Mouse (Mus musculus) stomach, adult 2 months (tissue): ENCODE data around the gene 1700020N15Rik. TPM values are rescaled to one million over a fixed set of nuclear protein-coding genes. Genes with fewer than 3 reads are reported as not detected.

Experiments
- polyA plus RNA-seq: library from polyadenylated mRNA; depleted of rRNA; stranded (reverse); fragments of >200 nt; gene quantifications from 2 replicates; pipeline ENCODE4 v1.2.3, GENCODE M21; 2012; rRNA removed

The 1700020N15Rik gene
- polyA plus RNA-seq, result not detected in 2 replicates

DNA sequence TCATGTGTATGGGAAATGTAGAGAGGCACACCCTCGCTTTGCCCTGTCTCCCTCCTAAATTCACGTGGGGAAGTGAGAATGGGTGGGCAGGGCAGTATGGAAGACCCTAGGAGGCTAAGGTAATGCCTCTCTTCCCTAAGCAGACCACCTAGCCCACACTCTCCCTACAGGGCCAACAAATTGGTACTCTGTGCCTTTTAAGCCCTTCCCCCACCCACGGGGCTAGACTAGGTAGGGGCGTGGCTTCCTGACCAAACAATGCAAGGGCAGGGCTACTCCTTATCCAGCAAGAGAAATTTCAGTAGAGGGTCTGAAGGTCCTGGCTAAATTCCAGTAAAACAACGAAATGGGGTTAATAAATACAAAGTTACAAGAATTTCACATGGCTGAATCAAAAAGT, at the start of gene 1700020N15Rik:
TSS of gene 1700020N15Rik (plus strand) at position 301 of the 400 bp plus-strand sequence.

